Mouse (Mus musculus): ENCODE measurements at regions not wholly inside any gene's neighbourhood (a gene's known extent, or its start where the extent isn't known, plus 50 kb on each side); places are given as distances from the start of the nearest gene placed in this dataset.

- TF ChIP-seq CTCF (IDR thresholded peaks at IDR 0.05) (no peak), EP300 (IDR thresholded peaks at IDR 0.05) (no peak)
These were observed 234.5 kb upstream of the Dach1 start for GRCm38 (mm10) chr14:98404026-98404425.

Measured in lung, postnatal 0 days (tissue).